Mouse (Mus musculus): ENCODE results near the gene Mid1ip1. TPM values are rescaled to one million over a fixed set of nuclear protein-coding genes. Genes with fewer than 3 reads are reported as not detected.

Gene Mid1ip1
- total and polyA plus RNA-seq, 2 experiments from 2014 or later: 92.9 to 107 TPM

DNA sequence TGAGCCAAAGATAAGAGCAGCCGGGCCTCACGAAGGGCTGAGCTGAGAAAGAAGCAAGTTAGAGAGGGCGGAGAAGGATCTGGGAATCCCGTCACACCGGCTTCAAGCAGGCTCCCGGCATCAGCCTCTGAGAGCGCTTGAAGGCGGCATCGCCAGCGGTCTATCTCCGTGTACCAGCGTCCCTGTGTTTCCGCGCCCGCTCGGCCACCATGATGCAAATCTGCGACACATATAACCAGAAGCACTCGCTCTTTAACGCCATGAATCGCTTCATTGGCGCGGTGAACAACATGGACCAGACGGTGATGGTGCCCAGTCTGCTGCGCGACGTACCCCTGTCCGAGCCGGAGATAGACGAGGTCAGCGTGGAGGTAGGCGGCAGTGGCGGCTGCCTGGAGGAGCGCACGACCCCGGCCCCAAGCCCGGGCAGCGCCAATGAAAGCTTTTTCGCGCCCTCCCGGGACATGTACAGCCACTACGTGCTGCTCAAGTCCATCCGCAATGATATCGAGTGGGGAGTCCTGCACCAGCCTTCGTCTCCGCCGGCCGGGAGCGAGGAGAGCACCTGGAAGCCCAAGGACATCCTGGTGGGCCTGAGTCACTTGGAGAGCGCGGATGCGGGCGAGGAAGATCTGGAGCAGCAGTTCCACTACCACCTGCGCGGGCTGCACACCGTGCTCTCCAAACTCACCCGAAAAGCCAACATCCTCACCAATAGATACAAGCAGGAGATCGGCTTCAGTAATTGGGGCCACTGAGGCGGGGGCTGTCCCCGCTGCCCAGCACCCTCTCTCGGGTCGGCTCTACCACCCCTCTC, 3.4 kb downstream of the Mid1ip1 start:
- Histone ChIP-seq H3K9me3 (ENCODE audit: low read length) (no peaks in the 10 kb centered on the region), H3K36me3 (ENCODE audit: insufficient read depth, low read length) (no peaks in the 10 kb centered on the region), H3K4me1 (ENCODE audit: insufficient read depth, low read length) (no peaks in the 10 kb centered on the region), H3K9ac (replicated peaks; ENCODE audit: low read length) (peak overlapping the region; percentile 75), H3K27ac (peak overlapping the region; percentile 81), H3K27me3 (ENCODE audit: insufficient read depth, low read length) (no peaks in the 10 kb centered on the region), H3K4me3 (ENCODE audit: low read length) (peak overlapping the region; percentile 47), H3K4me2 (ENCODE audit: low read depth, low read length) (peak overlapping the region; percentile 64)
- WGBS: 25% methylated on average over 61 of the region's 61 CpGs
- no peak for TF ChIP-seq CTCF (IDR thresholded peaks at IDR 0.05; ENCODE audit: low read depth)
- ATAC-seq: no peak; the same call in 1 of the 2 replicates
- DNase-seq (ENCODE audit: low spot score): peak; percentile 30

DNA sequence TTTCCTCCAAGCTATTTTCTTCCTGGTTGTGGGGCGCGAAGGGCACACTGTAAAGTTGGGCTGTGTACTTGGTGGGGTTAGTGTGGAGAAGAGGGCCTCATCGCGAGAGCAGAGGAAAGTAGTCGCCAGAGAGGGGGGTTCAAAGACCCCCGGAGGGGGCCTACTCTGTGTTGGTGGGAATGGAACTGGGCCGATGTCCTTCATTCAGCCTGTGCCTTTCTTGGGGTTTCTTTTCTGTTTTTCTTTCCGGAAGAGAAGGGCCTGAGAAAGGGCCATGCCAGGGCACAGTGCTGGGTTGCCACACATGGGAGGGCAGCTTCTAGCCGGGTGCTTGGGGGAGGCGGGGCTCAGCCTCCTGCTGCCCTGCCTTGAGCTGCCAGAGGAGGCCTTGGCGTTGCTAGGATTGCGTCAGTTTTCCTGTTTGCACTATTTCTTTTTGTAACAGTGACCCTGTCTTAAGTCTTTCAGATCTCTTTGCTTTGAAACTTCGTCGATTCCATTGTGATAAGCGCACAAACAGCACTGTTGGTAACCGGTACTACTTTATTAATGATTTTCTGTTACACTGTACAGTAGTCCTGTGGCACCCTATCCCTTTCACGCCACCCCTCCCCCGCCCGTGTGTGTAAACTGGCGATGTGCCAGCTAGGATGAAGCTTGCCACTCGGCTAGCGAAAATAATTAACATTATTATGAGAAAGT, 4.2 kb downstream of the Mid1ip1 start:
- Histone ChIP-seq H3K4me2 (ENCODE audit: low read depth, low read length) (peak overlapping the region; percentile 64), H3K4me3 (ENCODE audit: low read length) (peak overlapping the region; percentile 47), H3K4me1 (ENCODE audit: insufficient read depth, low read length) (no peaks in the 10 kb centered on the region), H3K27me3 (ENCODE audit: insufficient read depth, low read length) (no peaks in the 10 kb centered on the region), H3K36me3 (ENCODE audit: insufficient read depth, low read length) (no peaks in the 10 kb centered on the region), H3K9ac (replicated peaks; ENCODE audit: low read length) (peak overlapping the region; percentile 75), H3K9me3 (ENCODE audit: low read length) (no peaks in the 10 kb centered on the region), H3K27ac (peak overlapping the region; percentile 81)
- TF ChIP-seq CTCF (IDR thresholded peaks at IDR 0.05; ENCODE audit: low read depth): peak; percentile 32
- WGBS: 27% methylated on average over 22 of the region's 22 CpGs
- ATAC-seq (peak; percentile 75), DNase-seq (ENCODE audit: low spot score) (peak; percentile 72)

DNA sequence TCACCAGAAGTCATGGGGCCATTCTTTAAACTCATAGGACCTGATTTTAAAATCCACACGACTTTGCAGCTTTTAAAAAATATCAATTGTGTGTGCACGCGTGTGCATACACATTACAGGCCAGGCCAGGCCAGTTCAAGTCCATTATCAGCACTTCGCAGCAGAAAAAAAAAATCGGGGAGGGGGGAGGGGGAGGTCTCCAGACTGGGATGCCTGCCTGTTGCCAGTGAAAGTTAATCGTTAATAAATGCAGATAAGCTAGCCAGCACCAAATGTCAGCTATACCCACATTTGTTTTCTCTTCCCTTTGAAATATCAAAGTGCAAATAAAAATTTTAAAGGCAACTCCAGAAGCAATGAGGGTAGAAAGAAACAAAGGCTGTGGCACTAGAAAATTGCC, 5.6 kb downstream of the Mid1ip1 start:
- no peak for TF ChIP-seq CTCF (IDR thresholded peaks at IDR 0.05; ENCODE audit: low read depth)
- Histone ChIP-seq H3K27me3 (ENCODE audit: insufficient read depth, low read length) (no peaks in the 10 kb centered on the region), H3K4me3 (ENCODE audit: low read length) (peak overlapping the region; percentile 1; the same call in 1 of the 2 replicates), H3K4me1 (ENCODE audit: insufficient read depth, low read length) (no peaks in the 10 kb centered on the region), H3K9me3 (ENCODE audit: low read length) (no peaks in the 10 kb centered on the region), H3K4me2 (ENCODE audit: low read depth, low read length) (peak overlapping the region; percentile 64), H3K27ac (no peak overlapping the region), H3K36me3 (ENCODE audit: insufficient read depth, low read length) (no peaks in the 10 kb centered on the region), H3K9ac (replicated peaks; ENCODE audit: low read length) (no peak overlapping the region)
- ATAC-seq: no peak
- DNase-seq (ENCODE audit: low spot score): no peak
- 44% methylated on average over 6 of the region's 6 CpGs for WGBS

DNA sequence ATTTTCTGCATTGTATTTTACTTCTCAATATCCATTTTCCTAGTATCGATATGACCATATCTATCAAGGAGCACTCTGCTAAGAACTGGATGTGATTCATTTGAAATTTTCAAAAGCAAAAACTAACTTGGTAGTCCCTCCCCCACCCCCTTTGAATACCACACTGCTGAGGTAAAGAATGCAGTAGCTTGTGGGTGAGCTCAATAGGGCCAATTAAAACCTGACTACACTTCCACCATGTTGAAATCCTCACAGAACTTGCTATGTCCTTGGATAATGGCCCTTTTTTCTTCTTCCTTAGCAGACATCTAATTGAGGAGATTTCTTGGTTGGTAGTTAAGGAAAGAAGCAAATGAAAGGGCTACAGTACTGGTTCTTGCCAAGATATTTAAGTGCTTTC, 9.8 kb downstream of the Mid1ip1 start:
- 85% methylated on average over 1 of the region's 1 CpGs for WGBS
- no peak overlapping the region for H3K4me3 ChIP-seq (ENCODE audit: low read length)
- no peak for ATAC-seq

DNA sequence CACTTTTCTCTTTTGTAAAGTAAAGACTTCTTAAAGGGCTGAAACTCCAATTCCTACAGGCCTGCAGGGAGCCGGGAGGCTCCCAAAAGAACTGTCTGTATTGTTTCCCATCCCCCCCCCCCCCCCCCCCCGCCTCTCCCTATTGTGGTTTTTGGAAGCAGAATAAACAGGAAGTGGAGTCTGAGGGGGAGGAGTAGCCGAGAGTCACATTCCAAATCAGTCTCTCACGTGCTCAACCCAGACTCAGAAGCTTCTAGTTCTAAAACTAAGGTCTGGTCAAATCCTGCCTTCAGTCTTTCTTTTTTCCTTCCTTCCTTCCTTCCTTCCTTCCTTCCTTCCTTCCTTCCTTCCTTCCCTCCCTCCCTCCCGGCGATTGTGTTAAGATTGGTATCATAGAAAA, 14.7 kb downstream of the Mid1ip1 start:
- WGBS: 32% methylated on average over 5 of the region's 6 CpGs
- H3K27me3 ChIP-seq (ENCODE audit: insufficient read depth, low read length): no peaks in the 10 kb centered on the region
- H3K4me2 ChIP-seq (ENCODE audit: low read depth, low read length): no peak overlapping the region
- DNase-seq (ENCODE audit: low spot score) (no peak), ATAC-seq (no peak)
- H3K9me3 ChIP-seq (ENCODE audit: low read length): no peaks in the 10 kb centered on the region
- no peaks in the 10 kb centered on the region for H3K36me3 ChIP-seq (ENCODE audit: insufficient read depth, low read length)
- no peaks in the 10 kb centered on the region for H3K4me1 ChIP-seq (ENCODE audit: insufficient read depth, low read length)
- H3K4me3 ChIP-seq (ENCODE audit: low read length): no peak overlapping the region
- TF ChIP-seq CTCF (IDR thresholded peaks at IDR 0.05; ENCODE audit: low read depth): no peak
- H3K27ac ChIP-seq: no peak overlapping the region
- H3K9ac ChIP-seq (replicated peaks; ENCODE audit: low read length): no peak overlapping the region

More for the DNA sequence above, 9.8 kb downstream of the Mid1ip1 start:
- no peak overlapping the region for H3K9ac ChIP-seq (replicated peaks; ENCODE audit: low read length)
- no peaks in the 10 kb centered on the region for H3K36me3 ChIP-seq (ENCODE audit: insufficient read depth, low read length)
- H3K4me2 ChIP-seq (ENCODE audit: low read depth, low read length): no peak overlapping the region
- DNase-seq (ENCODE audit: low spot score): no peak
- H3K27ac ChIP-seq: no peak overlapping the region
- H3K9me3 ChIP-seq (ENCODE audit: low read length): no peaks in the 10 kb centered on the region
- TF ChIP-seq CTCF (IDR thresholded peaks at IDR 0.05; ENCODE audit: low read depth): no peak
- H3K27me3 ChIP-seq (ENCODE audit: insufficient read depth, low read length): no peaks in the 10 kb centered on the region
- H3K4me1 ChIP-seq (ENCODE audit: insufficient read depth, low read length): no peaks in the 10 kb centered on the region

DNA sequence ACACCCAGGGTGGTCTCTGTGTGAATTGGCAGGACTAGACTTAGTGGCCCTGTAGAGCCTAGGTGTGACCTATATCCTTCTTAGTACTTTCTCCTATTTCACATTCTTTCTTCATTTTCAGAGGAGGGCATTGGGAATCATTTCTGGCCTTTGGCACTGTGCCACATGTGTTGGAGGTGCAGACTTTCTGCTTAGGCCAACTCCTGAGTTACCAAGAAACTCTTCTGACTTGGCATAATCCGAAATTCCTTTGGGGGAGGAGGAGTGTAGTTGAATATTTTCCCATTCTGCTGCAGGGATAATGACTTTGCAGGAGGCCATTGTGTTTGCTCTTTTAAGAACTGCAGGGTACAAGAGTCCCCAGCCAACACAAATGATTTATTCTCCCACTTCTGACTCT, 19.6 kb downstream of the Mid1ip1 start:
- Histone ChIP-seq H3K9me3 (ENCODE audit: low read length) (no peaks in the 10 kb centered on the region), H3K4me1 (ENCODE audit: insufficient read depth, low read length) (no peaks in the 10 kb centered on the region), H3K27ac (no peak overlapping the region), H3K4me2 (ENCODE audit: low read depth, low read length) (no peak overlapping the region), H3K4me3 (ENCODE audit: low read length) (no peak overlapping the region), H3K9ac (replicated peaks; ENCODE audit: low read length) (no peak overlapping the region), H3K36me3 (ENCODE audit: insufficient read depth, low read length) (no peaks in the 10 kb centered on the region), H3K27me3 (ENCODE audit: insufficient read depth, low read length) (no peaks in the 10 kb centered on the region)
- no peak for TF ChIP-seq CTCF (IDR thresholded peaks at IDR 0.05; ENCODE audit: low read depth)
- 22% methylated on average over 1 of the region's 1 CpGs for WGBS
- no peak for ATAC-seq
- peak; percentile 24 for DNase-seq (ENCODE audit: low spot score)
